Mouse (Mus musculus) hindbrain, embryonic 11.5 days (tissue): Measurements from ENCODE around the gene Actn2. TPM values are rescaled to one million over a fixed set of nuclear protein-coding genes. Genes with fewer than 3 reads are reported as not detected.

Experiments used
- ATAC-seq: fragments of 200-750 bp; cut with Nextera tagmentation; 2 replicates; pipeline ENCODE4 v1.8.0; 2017; ENCODE audit warnings: mild to moderate bottlenecking, moderate TSS enrichment, moderate library complexity; ENCODE audit not compliant: low FRiP score
- DNase-seq: peaks from one replicate; pipeline ENCODE4 v3.0.0-alpha.2; 2015; ENCODE audit warnings: low spot score
- H3K27ac ChIP-seq: fragments of 300-500 bp; sonication (generic); 2 replicates; pipeline ENCODE4 v1.5.1; 2014; ENCODE audit warnings: mild to moderate bottlenecking, low read depth, low read length
- H3K27me3 ChIP-seq: fragments of 300-500 bp; sonication (generic); 2 replicates; pipeline ENCODE4 v1.6.1; 2014; ENCODE audit warnings: mild to moderate bottlenecking, low read length, moderate library complexity, mixed read lengths; ENCODE audit not compliant: control insufficient read depth, insufficient read depth
- H3K36me3 ChIP-seq: fragments of 300-500 bp; sonication (generic); 2 replicates; pipeline ENCODE4 v1.6.1; 2014; ENCODE audit warnings: mild to moderate bottlenecking, low read length, moderate library complexity, mixed read lengths; ENCODE audit not compliant: control insufficient read depth, insufficient read depth
- H3K4me1 ChIP-seq: fragments of 300-500 bp; sonication (generic); replicated peaks from 2 replicates; pipeline ENCODE4 v1.6.1; 2014; ENCODE audit warnings: low read length, mixed read lengths; ENCODE audit not compliant: control insufficient read depth, insufficient read depth
- H3K4me2 ChIP-seq: fragments of 300-500 bp; sonication (generic); replicated peaks from 2 replicates; pipeline ENCODE4 v1.6.1; 2014; ENCODE audit warnings: mild to moderate bottlenecking, low read depth, low read length
- H3K4me3 ChIP-seq: fragments of 300-500 bp; sonication (generic); 2 replicates; pipeline ENCODE4 v1.5.1; 2014; ENCODE audit warnings: low read depth, low read length
- H3K9ac ChIP-seq: fragments of 300-500 bp; sonication (generic); 2 replicates; pipeline ENCODE4 v1.6.1; 2014; ENCODE audit warnings: low read depth, low read length
- H3K9me3 ChIP-seq: fragments of 300-500 bp; sonication (generic); 2 replicates; pipeline ENCODE4 v1.6.1; 2016; ENCODE audit warnings: low read length; ENCODE audit not compliant: control insufficient read depth
- WGBS: fragments of 180-500 bp; shearing (Covaris S2); extraction: QIAGEN DNeasy Blood & Tissue Kit; methylation state at CpG from one replicate; pipeline ENCODE4 v1.1.7; 2014; 5-methylcytosine and 5-hydroxymethylcytosine counted together
- polyA plus RNA-seq: library from polyadenylated mRNA; unstranded; fragments of >200 nt; fragmentation: Nextera tagmentation; extraction: Ambion mirVana; gene quantifications from 2 replicates; pipeline ENCODE4 v1.2.1, GENCODE M21; 2014

Gene Actn2
- polyA plus RNA-seq, 1 experiment from 2014 or later: 3.3 TPM

GRCm38 (mm10) chr13:12257391-12258380 lies 82.9 kb downstream of the Actn2 start, which contains the start of gene Mtr:
Gene Mtr (minus strand): TSS chr13:12258113.
- H3K4me3 ChIP-seq: peak within 1 kb of the TSS; percentile 68
- peak within 1 kb of the TSS; percentile 76 for H3K9ac ChIP-seq
- H3K4me2 ChIP-seq: peak within 1 kb of the TSS; percentile 51
- no peaks in the 10 kb centered on the region for H3K36me3 ChIP-seq
- under 1% methylated on average over 69 of the region's 69 CpGs for WGBS
- H3K4me1 ChIP-seq: no peaks in the 10 kb centered on the region
- no peaks in the 10 kb centered on the region for H3K9me3 ChIP-seq
- no peaks in the 10 kb centered on the region for H3K27me3 ChIP-seq
- peak within 1 kb of the TSS; percentile 58 for H3K27ac ChIP-seq
- DNase-seq (peak; percentile 96), ATAC-seq (peak; percentile 100)

DNA sequence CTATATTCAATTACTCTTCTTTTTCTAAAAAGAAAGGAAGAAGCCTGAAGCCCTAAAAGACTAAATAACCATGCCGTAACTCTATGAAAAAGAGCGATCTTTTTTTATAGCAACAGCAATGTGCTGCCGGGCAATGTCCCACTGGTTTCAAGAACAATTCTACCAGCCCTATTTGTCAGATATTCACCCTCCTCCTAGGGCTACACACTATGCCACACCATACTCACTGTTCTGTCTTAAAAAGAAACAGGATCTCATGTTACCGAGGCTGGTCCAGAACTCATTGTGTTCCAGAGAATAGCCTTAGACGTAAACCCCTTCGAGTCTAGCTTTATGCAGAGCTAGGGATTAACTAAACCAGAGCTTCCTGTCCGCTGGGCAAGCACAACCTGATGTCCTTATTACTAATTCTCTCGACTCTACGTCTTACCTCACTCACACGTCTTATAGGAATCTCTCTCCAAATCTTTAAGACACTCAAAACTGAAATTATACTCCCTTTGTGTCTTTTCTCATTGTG lies 83.6 kb downstream of the Actn2 start:
- no peaks in the 10 kb centered on the region for H3K27me3 ChIP-seq
- no peak overlapping the region for H3K27ac ChIP-seq

GRCm38 (mm10) chr13:12255911-12256705 lies 84.5 kb downstream of the Actn2 start:
- H3K4me1 ChIP-seq: no peaks in the 10 kb centered on the region
- ATAC-seq (no peak), DNase-seq (no peak)
- H3K4me3 ChIP-seq: peak overlapping the region; percentile 68; the same call in 1 of the 2 replicates
- no peak overlapping the region for H3K27ac ChIP-seq
- WGBS: 84% methylated on average over 3 of the region's 3 CpGs
- H3K9ac ChIP-seq: no peak overlapping the region
- H3K9me3 ChIP-seq: no peaks in the 10 kb centered on the region
- H3K36me3 ChIP-seq: no peaks in the 10 kb centered on the region
- H3K4me2 ChIP-seq: peak overlapping the region; percentile 3; the same call in 1 of the 2 replicates
- H3K27me3 ChIP-seq: no peaks in the 10 kb centered on the region

More for the DNA sequence above, 83.6 kb downstream of the Actn2 start:
- peak overlapping the region; percentile 76 for H3K9ac ChIP-seq
- H3K9me3 ChIP-seq: no peaks in the 10 kb centered on the region
- peak overlapping the region; percentile 68 for H3K4me3 ChIP-seq
- peak overlapping the region; percentile 51 for H3K4me2 ChIP-seq
- H3K36me3 ChIP-seq: no peaks in the 10 kb centered on the region
- ATAC-seq (no peak), DNase-seq (no peak)
- no peaks in the 10 kb centered on the region for H3K4me1 ChIP-seq
- 16% methylated on average over 10 of the region's 10 CpGs for WGBS

DNA sequence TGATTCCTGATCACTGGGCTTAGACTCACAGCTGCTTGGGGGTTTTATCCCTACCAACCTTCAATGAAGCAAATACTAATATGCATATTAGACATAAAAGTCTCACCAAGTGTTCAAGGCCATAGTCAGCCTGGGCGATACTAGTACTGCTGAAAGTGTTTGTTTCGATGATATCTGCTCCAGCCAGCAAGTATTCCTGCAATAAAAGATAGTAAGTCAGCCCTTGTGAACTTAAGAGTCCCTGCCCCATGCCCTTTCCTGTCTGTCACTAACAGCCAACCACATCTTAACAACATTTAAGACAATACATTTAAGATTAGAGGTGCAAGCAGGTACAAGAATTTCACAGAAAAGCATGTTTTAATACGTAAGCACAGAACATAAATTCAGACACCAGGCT lies 90.1 kb downstream of the Actn2 start:
- Histone ChIP-seq H3K9ac (no peak overlapping the region), H3K36me3 (no peaks in the 10 kb centered on the region), H3K4me1 (no peaks in the 10 kb centered on the region), H3K4me3 (no peak overlapping the region), H3K4me2 (no peak overlapping the region), H3K9me3 (no peaks in the 10 kb centered on the region), H3K27ac (no peak overlapping the region), H3K27me3 (no peaks in the 10 kb centered on the region)
- no peak for ATAC-seq
- WGBS: 95% methylated on average over 3 of the region's 3 CpGs
- DNase-seq: no peak

- Histone ChIP-seq H3K4me3 (no peak overlapping the region), H3K9me3 (no peaks in the 10 kb centered on the region), H3K9ac (no peak overlapping the region), H3K27me3 (no peaks in the 10 kb centered on the region), H3K4me2 (no peak overlapping the region), H3K36me3 (peaks cover 2% of the 10 kb centered on the region; the same call in 1 of the 2 replicates), H3K27ac (no peak overlapping the region), H3K4me1 (no peaks in the 10 kb centered on the region)
- no peak for DNase-seq
- no peak for ATAC-seq
- 90% methylated on average over 8 of the region's 8 CpGs for WGBS
Observed at GRCm38 (mm10) chr13:12249195-12249898, 91.2 kb downstream of the Actn2 start.

- H3K4me2 ChIP-seq: no peak overlapping the region
- H3K36me3 ChIP-seq: peaks cover 5% of the 10 kb centered on the region; the same call in 1 of the 2 replicates
- H3K27ac ChIP-seq: no peak overlapping the region
- ATAC-seq: no peak
- H3K4me1 ChIP-seq: no peaks in the 10 kb centered on the region
- no peak overlapping the region for H3K4me3 ChIP-seq
- no peak overlapping the region for H3K9ac ChIP-seq
- 98% methylated on average over 2 of the region's 2 CpGs for WGBS
- H3K27me3 ChIP-seq: no peaks in the 10 kb centered on the region
- DNase-seq: no peak
- H3K9me3 ChIP-seq: no peaks in the 10 kb centered on the region
Observed at GRCm38 (mm10) chr13:12245938-12246337, 94.6 kb downstream of the Actn2 start.

DNA sequence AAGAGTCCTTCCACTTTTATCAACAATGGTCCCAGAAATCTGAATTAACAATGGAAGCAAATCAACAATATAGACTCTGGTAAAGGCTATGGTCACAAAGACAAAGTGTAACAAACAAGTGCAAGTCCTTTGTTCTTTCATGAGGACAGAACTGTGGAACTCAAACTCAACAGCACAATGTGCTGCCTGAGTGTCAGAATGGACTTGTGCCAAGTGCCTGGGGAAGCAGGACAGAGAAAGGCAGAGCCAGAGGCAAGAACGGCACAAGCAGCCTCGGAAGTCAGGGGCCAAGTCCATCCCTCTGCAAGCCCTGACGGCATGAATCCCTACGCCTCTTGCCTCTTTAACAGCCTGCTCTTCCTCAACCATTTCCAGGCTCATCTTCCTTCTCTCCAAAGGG lies 96.6 kb downstream of the Actn2 start:
- no peak overlapping the region for H3K4me3 ChIP-seq
- DNase-seq (no peak), ATAC-seq (no peak)
- no peaks in the 10 kb centered on the region for H3K4me1 ChIP-seq
- no peaks in the 10 kb centered on the region for H3K27me3 ChIP-seq
- no peak overlapping the region for H3K9ac ChIP-seq
- H3K4me2 ChIP-seq: no peak overlapping the region
- no peak overlapping the region for H3K27ac ChIP-seq
- H3K9me3 ChIP-seq: no peaks in the 10 kb centered on the region
- 81% methylated on average over 4 of the region's 4 CpGs for WGBS
- peaks cover 5% of the 10 kb centered on the region; the same call in 1 of the 2 replicates for H3K36me3 ChIP-seq

GRCm38 (mm10) chr13:12232141-12232540 lies 108.4 kb downstream of the Actn2 start:
- no peaks in the 10 kb centered on the region for H3K9me3 ChIP-seq
- H3K4me1 ChIP-seq: no peaks in the 10 kb centered on the region
- 87% methylated on average over 4 of the region's 4 CpGs for WGBS
- no peak for DNase-seq
- H3K27me3 ChIP-seq: no peaks in the 10 kb centered on the region
- H3K36me3 ChIP-seq: peaks cover 3% of the 10 kb centered on the region; the same call in 1 of the 2 replicates
- H3K4me2 ChIP-seq: no peak overlapping the region
- no peak overlapping the region for H3K27ac ChIP-seq
- no peak for ATAC-seq
- no peak overlapping the region for H3K4me3 ChIP-seq
- H3K9ac ChIP-seq: no peak overlapping the region
